Mouse (Mus musculus) midbrain, embryonic 16.5 days (tissue): ENCODE results near the gene Gm17409. TPM values are rescaled to one million over a fixed set of nuclear protein-coding genes. Genes with fewer than 3 reads are reported as not detected.

Source experiments
- ATAC-seq: fragments of 200-750 bp; cut with Nextera tagmentation; 2 replicates; pipeline ENCODE4 v1.8.0; 2017; ENCODE audit warnings: moderate TSS enrichment
- H3K27ac ChIP-seq: fragments of 300-500 bp; sonication (generic); 2 replicates; pipeline ENCODE4 v1.5.1; 2014; ENCODE audit warnings: mild to moderate bottlenecking, low read length, mixed read lengths
- H3K27me3 ChIP-seq: fragments of 300-500 bp; sonication (generic); 2 replicates; pipeline ENCODE4 v1.6.1; 2014; ENCODE audit warnings: low read depth, low read length, mixed read lengths; ENCODE audit not compliant: control insufficient read depth, insufficient read depth
- H3K36me3 ChIP-seq: fragments of 300-500 bp; sonication (generic); 2 replicates; pipeline ENCODE4 v1.6.1; 2014; ENCODE audit warnings: mild to moderate bottlenecking, low read length, moderate library complexity, mixed read lengths; ENCODE audit not compliant: control insufficient read depth, insufficient read depth
- H3K4me1 ChIP-seq: fragments of 300-500 bp; sonication (generic); 2 replicates; pipeline ENCODE4 v1.6.1; 2014; ENCODE audit warnings: mild to moderate bottlenecking, low read length, mixed read lengths; ENCODE audit not compliant: control insufficient read depth, insufficient read depth
- H3K4me2 ChIP-seq: fragments of 300-500 bp; sonication (generic); 2 replicates; pipeline ENCODE4 v1.6.1; 2014; ENCODE audit warnings: mild to moderate bottlenecking, low read length, mixed read lengths
- H3K4me3 ChIP-seq: fragments of 300-500 bp; sonication (generic); 2 replicates; pipeline ENCODE4 v1.5.1; 2014; ENCODE audit warnings: low read depth, mild to moderate bottlenecking, low read length, moderate library complexity, mixed read lengths
- H3K9ac ChIP-seq: fragments of 300-500 bp; sonication (generic); 2 replicates; pipeline ENCODE4 v1.6.1; 2014; ENCODE audit warnings: low read depth, low read length, mixed read lengths
- H3K9me3 ChIP-seq: fragments of 300-500 bp; sonication (generic); replicated peaks from 2 replicates; pipeline ENCODE4 v1.6.1; 2014; ENCODE audit warnings: mild to moderate bottlenecking, low read length, mixed read lengths; ENCODE audit not compliant: control insufficient read depth, poor library complexity, severe bottlenecking
- WGBS: fragments of 180-500 bp; shearing (Covaris S2); extraction: QIAGEN DNeasy Blood & Tissue Kit; methylation state at CpG from one replicate; pipeline ENCODE4 v1.1.7; 2014; 5-methylcytosine and 5-hydroxymethylcytosine counted together
- polyA plus RNA-seq: library from polyadenylated mRNA; unstranded; fragments of >200 nt; fragmentation: Nextera tagmentation; extraction: Ambion mirVana; gene quantifications from 2 replicates; pipeline ENCODE4 v1.2.1, GENCODE M21; 2015

The Gm17409 gene
- polyA plus RNA-seq, result not detected in 2 replicates

DNA sequence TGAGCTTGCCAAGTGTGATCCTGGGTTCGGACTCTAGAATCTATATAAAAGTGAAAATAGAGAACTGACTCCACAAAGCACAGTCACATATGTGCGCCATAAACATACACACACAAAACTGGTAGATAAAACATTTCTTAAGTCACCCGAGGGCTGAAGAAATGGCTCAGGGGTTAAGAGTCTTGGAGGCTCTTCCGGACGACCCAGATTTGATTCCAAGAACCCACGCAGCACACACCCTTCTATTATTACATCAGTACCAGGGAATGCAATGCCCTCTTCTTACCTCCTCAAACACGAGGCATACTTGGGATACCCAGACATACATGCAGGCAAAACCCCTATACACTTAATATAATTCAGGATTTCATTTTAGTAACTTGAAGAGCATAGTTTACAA, at the start of gene Gm17409:
Gene Gm17409 (plus strand): TSS at position 301 of the 400 bp plus-strand sequence.
- no peak within 1 kb of the TSS for H3K4me3 ChIP-seq
- H3K4me2 ChIP-seq, result no peak within 1 kb of the TSS
- ATAC-seq, result no peak
- H3K4me1 ChIP-seq, result no peaks in the 10 kb centered on the region
- 94% methylated on average over 7 of the region's 7 CpGs for WGBS
- no peak within 1 kb of the TSS for H3K9ac ChIP-seq
- H3K36me3 ChIP-seq, result peaks cover 25% of the 10 kb centered on the region
- H3K9me3 ChIP-seq, result no peaks in the 10 kb centered on the region
- no peaks in the 10 kb centered on the region for H3K27me3 ChIP-seq
- no peak within 1 kb of the TSS for H3K27ac ChIP-seq

DNA sequence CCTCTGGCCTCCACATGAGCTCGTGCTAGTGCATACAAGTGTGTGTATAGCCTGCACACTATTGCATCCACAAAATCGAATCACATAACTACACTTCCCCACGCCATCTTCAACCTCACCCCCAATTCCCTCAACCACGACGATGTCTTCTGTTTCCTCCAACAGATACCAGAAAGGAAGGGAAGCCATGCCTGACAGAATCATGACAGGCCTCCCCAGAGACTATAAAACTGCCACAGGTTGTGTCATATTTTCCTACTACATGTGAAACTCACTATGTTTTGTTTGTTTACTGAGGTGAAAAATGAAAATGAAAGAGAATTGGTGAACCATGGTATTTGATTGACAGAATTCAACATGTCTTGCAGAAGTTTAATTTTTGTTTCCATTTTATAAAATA, 46.6 kb upstream of the Gm17409 start:
- 88% methylated on average over 5 of the region's 5 CpGs for WGBS
- no peak overlapping the region for H3K27ac ChIP-seq

DNA sequence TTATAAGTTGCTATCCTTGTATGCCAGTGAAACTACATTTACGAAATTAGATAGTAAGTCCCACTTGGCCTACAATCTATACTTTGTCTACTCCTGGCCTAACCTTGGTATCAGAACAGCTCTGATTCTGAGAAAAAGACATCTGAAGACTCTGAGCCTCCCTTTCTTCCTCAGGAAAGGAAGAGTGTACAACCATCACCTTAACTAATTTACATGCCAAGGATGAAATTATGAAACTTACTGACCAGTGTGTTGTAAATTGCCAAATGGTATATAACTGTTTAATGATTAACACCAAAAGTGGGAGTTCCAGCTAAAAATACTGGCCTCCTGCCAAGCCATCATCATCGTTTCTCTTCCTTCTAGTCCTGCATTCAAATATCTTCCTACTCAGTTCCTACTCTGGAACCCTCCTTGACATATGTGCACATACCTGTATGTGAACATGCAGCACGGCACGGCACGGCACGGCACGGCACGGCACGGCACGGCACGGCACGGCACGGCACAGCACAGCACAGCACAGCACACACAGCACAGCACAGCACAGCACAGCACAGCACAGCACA, 44.4 kb upstream of the Gm17409 start:
- no peaks in the 10 kb centered on the region for H3K27me3 ChIP-seq

More for the DNA sequence above, 46.6 kb upstream of the Gm17409 start:
- no peak overlapping the region for H3K4me2 ChIP-seq
- no peak overlapping the region for H3K4me3 ChIP-seq
- no peaks in the 10 kb centered on the region for H3K9me3 ChIP-seq
- ATAC-seq, result no peak
- no peaks in the 10 kb centered on the region for H3K4me1 ChIP-seq
- H3K36me3 ChIP-seq, result no peaks in the 10 kb centered on the region
- no peak overlapping the region for H3K9ac ChIP-seq
- H3K27me3 ChIP-seq, result no peaks in the 10 kb centered on the region

GRCm38 (mm10) chr2:58432211-58432610, 37.7 kb upstream of the Gm17409 start:
- no peak for ATAC-seq
- H3K4me2 ChIP-seq, result no peak overlapping the region
- no peak overlapping the region for H3K4me3 ChIP-seq
- no peaks in the 10 kb centered on the region for H3K9me3 ChIP-seq
- H3K4me1 ChIP-seq, result no peaks in the 10 kb centered on the region
- H3K36me3 ChIP-seq, result no peaks in the 10 kb centered on the region; the same call in 1 of the 2 replicates
- H3K27me3 ChIP-seq, result no peaks in the 10 kb centered on the region
- H3K27ac ChIP-seq, result no peak overlapping the region
- 96% methylated on average over 7 of the region's 7 CpGs for WGBS
- no peak overlapping the region for H3K9ac ChIP-seq

More for the DNA sequence above, 44.4 kb upstream of the Gm17409 start:
- H3K4me3 ChIP-seq, result no peak overlapping the region
- H3K27ac ChIP-seq, result no peak overlapping the region
- WGBS, result 96% methylated on average over 13 of the region's 13 CpGs
- no peaks in the 10 kb centered on the region for H3K4me1 ChIP-seq
- no peak overlapping the region for H3K9ac ChIP-seq
- H3K4me2 ChIP-seq, result no peak overlapping the region
- H3K36me3 ChIP-seq, result no peaks in the 10 kb centered on the region
- ATAC-seq, result no peak
- H3K9me3 ChIP-seq, result no peaks in the 10 kb centered on the region

- no peaks in the 10 kb centered on the region for H3K27me3 ChIP-seq
- H3K4me2 ChIP-seq, result no peak overlapping the region
- 91% methylated on average over 2 of the region's 2 CpGs for WGBS
- no peak overlapping the region for H3K27ac ChIP-seq
- H3K9me3 ChIP-seq, result no peaks in the 10 kb centered on the region
- H3K4me3 ChIP-seq, result no peak overlapping the region
- no peaks in the 10 kb centered on the region for H3K4me1 ChIP-seq
- ATAC-seq, result no peak
- H3K36me3 ChIP-seq, result no peaks in the 10 kb centered on the region; the same call in 1 of the 2 replicates
- no peak overlapping the region for H3K9ac ChIP-seq
These were observed 36.6 kb upstream of the Gm17409 start for GRCm38 (mm10) chr2:58433317-58433716.

GRCm38 (mm10) chr2:58434438-58434837, 35.5 kb upstream of the Gm17409 start:
- WGBS, result 86% methylated on average over 2 of the region's 2 CpGs
- no peak overlapping the region for H3K4me3 ChIP-seq
- no peaks in the 10 kb centered on the region for H3K4me1 ChIP-seq
- no peak overlapping the region for H3K27ac ChIP-seq
- ATAC-seq, result no peak
- H3K36me3 ChIP-seq, result peaks cover 5% of the 10 kb centered on the region
- no peak overlapping the region for H3K4me2 ChIP-seq
- H3K27me3 ChIP-seq, result no peaks in the 10 kb centered on the region
- no peak overlapping the region for H3K9ac ChIP-seq
- no peaks in the 10 kb centered on the region for H3K9me3 ChIP-seq

- WGBS, result 92% methylated on average over 13 of the region's 13 CpGs
- no peak overlapping the region for H3K27ac ChIP-seq
These were observed 34.4 kb upstream of the Gm17409 start for GRCm38 (mm10) chr2:58435507-58435906.

DNA sequence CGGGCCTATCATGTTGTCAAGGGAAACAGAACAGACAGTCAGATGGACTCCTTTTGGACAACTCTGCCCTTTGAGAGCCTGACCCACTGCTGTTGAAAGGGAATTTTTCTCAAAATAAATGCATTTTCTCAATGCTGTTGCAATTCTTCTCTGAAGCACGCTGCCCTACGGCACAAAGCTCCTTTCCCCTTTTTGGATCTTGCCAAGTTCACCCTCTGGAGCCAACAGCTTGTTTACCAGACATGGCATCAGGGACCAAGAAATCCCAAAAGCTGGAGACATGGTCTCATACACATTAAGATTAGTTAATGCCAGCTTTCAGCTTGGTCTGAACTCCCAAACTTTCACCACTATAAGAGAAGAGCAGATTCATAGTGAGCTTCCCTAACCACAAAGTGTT, 33.0 kb upstream of the Gm17409 start:
- Histone ChIP-seq H3K27me3 (no peaks in the 10 kb centered on the region), H3K9me3 (no peaks in the 10 kb centered on the region), H3K36me3 (peaks cover 6% of the 10 kb centered on the region), H3K9ac (no peak overlapping the region), H3K27ac (no peak overlapping the region), H3K4me1 (no peaks in the 10 kb centered on the region), H3K4me2 (no peak overlapping the region), H3K4me3 (no peak overlapping the region)
- no peak for ATAC-seq
- 88% methylated on average over 3 of the region's 3 CpGs for WGBS

More at GRCm38 (mm10) chr2:58435507-58435906, 34.4 kb upstream of the Gm17409 start:
- no peaks in the 10 kb centered on the region for H3K4me1 ChIP-seq
- ATAC-seq, result no peak
- no peak overlapping the region for H3K4me2 ChIP-seq
- H3K4me3 ChIP-seq, result no peak overlapping the region
- H3K27me3 ChIP-seq, result no peaks in the 10 kb centered on the region
- no peaks in the 10 kb centered on the region for H3K9me3 ChIP-seq
- no peak overlapping the region for H3K9ac ChIP-seq
- H3K36me3 ChIP-seq, result peaks cover 6% of the 10 kb centered on the region

GRCm38 (mm10) chr2:58443163-58443562, 26.8 kb upstream of the Gm17409 start:
- Histone ChIP-seq H3K4me1 (no peaks in the 10 kb centered on the region), H3K27ac (no peak overlapping the region), H3K36me3 (peaks cover 19% of the 10 kb centered on the region), H3K4me2 (no peak overlapping the region), H3K4me3 (no peak overlapping the region), H3K9ac (no peak overlapping the region), H3K27me3 (no peaks in the 10 kb centered on the region), H3K9me3 (no peaks in the 10 kb centered on the region)
- 81% methylated on average over 4 of the region's 4 CpGs for WGBS
- no peak for ATAC-seq
